In genomic region chr13:49345476-49345875, GRCm38 (mm10) we compare ENCODE assay signal across 9 mouse cellular contexts. TPM values are rescaled to one million over a fixed set of nuclear protein-coding genes. Genes with fewer than 3 reads are reported as not detected.
A peak's percentile ranks its signal among the peaks of the same experiment; 100 is the strongest.
DNase-seq lines count a peak whose midpoint lies in the region; ATAC-seq and TF ChIP-seq lines count a peak whose summit lies in the region.
"Had no signal": no experiment of that assay in that cellular context is flagged by ENCODE, and none has a peak within 500 bp of the region (broad histone marks: within the 10 kb centered on the region; RNA-seq: fewer than 3 reads in every experiment).

No protein-coding gene starts in this region.

- no peak for ATAC-seq in intestine, postnatal 0 days
- no peak for ATAC-seq in intestine, embryonic 16.5 days
- 0 out of 2 replicates have a peak, but pooled peaks have one; percentile 9 for ATAC-seq in liver, embryonic 13.5 days (ENCODE audit: low read depth)

- DNase-seq in adrenal gland, adult 8-10 months: peak; percentile 54
- peak; percentile 79 for DNase-seq in heart, embryonic 10.5 days (ENCODE audit: low spot score)
- DNase-seq in liver, embryonic 13.5 days: peak; percentile 43
- no peak for DNase-seq in layer of hippocampus, adult 8-10 months (ENCODE audit: low spot score in 2 of 2)
- DNase-seq in frontal cortex, postnatal 14 days (ENCODE audit: low spot score in 2 of 2): no peak
- no peak for DNase-seq in T-cell, adult 2 months (ENCODE audit: low spot score)

- H3K27ac ChIP-seq in intestine, postnatal 0 days (ENCODE audit: low read depth, low read length): no peak overlapping the region
- no peak overlapping the region for H3K27ac ChIP-seq in intestine, embryonic 16.5 days (ENCODE audit: low read length)
- peak overlapping the region; percentile 50 for H3K27ac ChIP-seq in heart, embryonic 10.5 days
- peak overlapping the region; percentile 56 for H3K27ac ChIP-seq in liver, embryonic 13.5 days

- H3K27me3 ChIP-seq in intestine, postnatal 0 days (replicated peaks; ENCODE audit: control insufficient read depth, insufficient read depth, low read length): no peaks in the 10 kb centered on the region
- H3K27me3 ChIP-seq in intestine, embryonic 16.5 days (replicated peaks; ENCODE audit: control insufficient read depth, insufficient read depth, low read length): no peaks in the 10 kb centered on the region
- no peaks in the 10 kb centered on the region for H3K27me3 ChIP-seq in heart, embryonic 10.5 days (ENCODE audit: insufficient read depth, poor library complexity, severe bottlenecking)
- no peaks in the 10 kb centered on the region for H3K27me3 ChIP-seq in liver, embryonic 13.5 days
- H3K27me3 ChIP-seq: embryonic facial prominence, embryonic 15.5 days had no signal

- 58% methylated on average over 2 of the region's 2 CpGs for WGBS in intestine, postnatal 0 days
- 61% methylated on average over 2 of the region's 2 CpGs for whole genome bisulfite sequencing in intestine, embryonic 16.5 days
- WGBS in heart, embryonic 10.5 days: 51% methylated on average over 2 of the region's 2 CpGs
- 63% methylated on average over 2 of the region's 2 CpGs for WGBS in liver, embryonic 13.5 days (ENCODE audit: insufficient replicate concordance)

- peaks cover 31% of the 10 kb centered on the region; the same call in 1 of the 2 replicates for H3K4me1 ChIP-seq in intestine, postnatal 0 days (replicated peaks; ENCODE audit: control insufficient read depth, insufficient read depth, low read length)
- peaks cover 42% of the 10 kb centered on the region for H3K4me1 ChIP-seq in intestine, embryonic 16.5 days (ENCODE audit: control insufficient read depth, insufficient read depth, low read length)
- peaks cover 83% of the 10 kb centered on the region for H3K4me1 ChIP-seq in heart, embryonic 10.5 days
- peaks cover 90% of the 10 kb centered on the region for H3K4me1 ChIP-seq in liver, embryonic 13.5 days (replicated peaks)

- no peaks in the 10 kb centered on the region for H3K36me3 ChIP-seq in intestine, postnatal 0 days (ENCODE audit: control insufficient read depth, insufficient read depth)
- no peaks in the 10 kb centered on the region for H3K36me3 ChIP-seq in intestine, embryonic 16.5 days (ENCODE audit: control insufficient read depth, insufficient read depth, low read length)
- H3K36me3 ChIP-seq in heart, embryonic 10.5 days: no peaks in the 10 kb centered on the region
- H3K36me3 ChIP-seq in liver, embryonic 13.5 days: no peaks in the 10 kb centered on the region; the same call in 1 of the 2 replicates
- H3K36me3 ChIP-seq: embryonic facial prominence, embryonic 15.5 days had no signal

- TF ChIP-seq CTCF in intestine, postnatal 0 days (IDR thresholded peaks at IDR 0.05; ENCODE audit: low read depth): no peak

- no peak overlapping the region for H3K4me3 ChIP-seq in intestine, postnatal 0 days (ENCODE audit: low read depth, low read length)
- no peak overlapping the region for H3K4me3 ChIP-seq in intestine, embryonic 16.5 days (ENCODE audit: low read length)
- peak overlapping the region; percentile 28; the same call in 1 of the 2 replicates for H3K4me3 ChIP-seq in heart, embryonic 10.5 days
- H3K4me3 ChIP-seq in liver, embryonic 13.5 days (replicated peaks): no peak overlapping the region
- H3K4me3 ChIP-seq: embryonic facial prominence, embryonic 15.5 days had no signal

- 0 out of 2 replicates have a peak overlapping the region, but pooled peaks have one; percentile 3 for H3K9ac ChIP-seq in intestine, postnatal 0 days (ENCODE audit: low read depth, low read length)
- no peak overlapping the region for H3K9ac ChIP-seq in intestine, embryonic 16.5 days (ENCODE audit: low read depth, low read length)
- H3K9ac ChIP-seq in liver, embryonic 13.5 days: peak overlapping the region; percentile 51
- H3K9ac ChIP-seq: embryonic facial prominence, embryonic 15.5 days had no signal

- H3K9me3 ChIP-seq in intestine, postnatal 0 days (ENCODE audit: control insufficient read depth): no peaks in the 10 kb centered on the region
- H3K9me3 ChIP-seq in intestine, embryonic 16.5 days (ENCODE audit: control insufficient read depth, low read length): no peaks in the 10 kb centered on the region
- no peaks in the 10 kb centered on the region for H3K9me3 ChIP-seq in heart, embryonic 10.5 days
- H3K9me3 ChIP-seq in liver, embryonic 13.5 days (replicated peaks): no peaks in the 10 kb centered on the region
- H3K9me3 ChIP-seq: embryonic facial prominence, embryonic 15.5 days had no signal

- no peak overlapping the region for H3K4me2 ChIP-seq in intestine, postnatal 0 days (replicated peaks; ENCODE audit: low read depth)
- no peak overlapping the region for H3K4me2 ChIP-seq in intestine, embryonic 16.5 days (ENCODE audit: low read depth, low read length)
- peak overlapping the region; percentile 96 for H3K4me2 ChIP-seq in liver, embryonic 13.5 days
- H3K4me2 ChIP-seq: embryonic facial prominence, embryonic 15.5 days had no signal

RNA-seq across cellular contexts. Expression of gene Bicd2, which starts 4.1 kb away (rescaled TPM):
- polyA plus RNA-seq in intestine, postnatal 0 days (2015; fragmentation: Nextera tagmentation; extraction: Ambion mirVana): 8.9 and 9.3 TPM in 2 replicates
- polyA plus RNA-seq in intestine, embryonic 16.5 days (2015; fragmentation: Nextera tagmentation; extraction: Ambion mirVana): 14.7 and 15.7 TPM in 2 replicates
- total RNA-seq in adrenal gland, adult 8-10 months (2022): 10 to 100 TPM; 37.2 to 48.4 (median 40.9) TPM
- 37.5 and 46.7 TPM in 2 replicates for polyA plus RNA-seq in heart, embryonic 10.5 days (2016; fragmentation: Nextera tagmentation; extraction: Ambion mirVana)
- polyA plus RNA-seq in liver, embryonic 13.5 days (2015; fragmentation: Nextera tagmentation; extraction: Ambion mirVana): 9.0 and 10.5 TPM in 2 replicates
- 10 to 100 TPM; 46.0 to 58.0 (median 50.2) TPM for total RNA-seq in layer of hippocampus, adult 8-10 months (2022)

RNA-seq across cellular contexts. Expression of gene Fgd3, which starts 25.4 kb away (rescaled TPM):
- 0.60 and 0.61 TPM in 2 replicates for polyA plus RNA-seq in intestine, postnatal 0 days (2015; fragmentation: Nextera tagmentation; extraction: Ambion mirVana)
- polyA plus RNA-seq in intestine, embryonic 16.5 days (2015; fragmentation: Nextera tagmentation; extraction: Ambion mirVana): 0.82 and 1.2 TPM in 2 replicates
- 1 to 10 TPM; 4.5 to 4.7 (median 4.6) TPM for total RNA-seq in adrenal gland, adult 8-10 months (2022)
- polyA plus RNA-seq in heart, embryonic 10.5 days (2016; fragmentation: Nextera tagmentation; extraction: Ambion mirVana): 0.26 and 0.45 TPM in 2 replicates
- 0.37 and 0.39 TPM in 2 replicates for polyA plus RNA-seq in liver, embryonic 13.5 days (2015; fragmentation: Nextera tagmentation; extraction: Ambion mirVana)
- 10 to 100 TPM in 1 of 4 experiments, 1 to 10 TPM in 3; 6.2 to 10.8 (median 8.6) TPM for total RNA-seq in layer of hippocampus, adult 8-10 months (2022)

Comparison
In these comparisons a context has a peak if more than half of its experiments do, and no peak if none do; other contexts are left out.
1. H3K27ac ChIP-seq: peak in heart, embryonic 10.5 days (single experiment) and liver, embryonic 13.5 days (single experiment); none in intestine, postnatal 0 days (single experiment) and intestine, embryonic 16.5 days (single experiment).
2. DNase-seq: peak in adrenal gland, adult 8-10 months (single experiment), heart, embryonic 10.5 days (single experiment) and liver, embryonic 13.5 days (single experiment); none in layer of hippocampus, adult 8-10 months (0 of 2), frontal cortex, postnatal 14 days (0 of 2) and T-cell, adult 2 months (single experiment).